Mouse (Mus musculus): ENCODE results near the gene Uck2.

Gene Uck2

DNA sequence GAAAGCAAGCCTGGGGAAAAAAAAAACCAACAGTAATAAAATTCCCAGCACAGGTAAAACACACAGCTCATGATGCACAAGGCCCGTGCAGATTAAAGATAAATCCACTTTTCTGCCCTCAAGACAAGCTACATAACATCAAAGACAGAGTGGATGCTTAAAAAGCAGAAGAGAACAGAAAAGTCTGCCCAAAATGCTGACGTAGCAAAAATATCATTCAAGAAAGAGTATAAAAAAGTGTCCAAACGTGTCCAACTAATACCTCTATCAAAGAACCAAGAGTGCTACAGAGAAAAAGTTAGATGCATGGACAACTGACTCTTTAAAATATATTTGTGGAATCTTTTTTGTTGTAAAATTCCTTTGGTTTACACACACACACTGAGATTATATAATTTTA lies 69.7 kb downstream of the Uck2 start:
- CTCF ChIA-PET, result no interaction called here

DNA sequence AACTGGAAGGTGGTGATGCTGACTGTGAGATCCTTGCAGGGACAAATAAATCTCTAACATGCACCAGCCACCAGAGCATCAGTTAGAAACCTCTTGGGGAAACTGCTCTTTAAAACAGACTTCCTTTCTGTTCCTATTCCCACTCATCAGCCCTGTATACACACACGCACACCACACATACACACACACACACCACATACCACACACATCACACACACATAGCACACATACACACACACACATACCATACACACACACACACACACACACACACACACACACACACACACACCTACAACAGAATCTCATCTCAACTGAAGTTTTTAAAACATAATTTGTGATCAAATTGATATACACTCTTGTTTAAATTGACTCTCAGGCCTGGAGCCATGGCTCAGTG lies 72.4 kb downstream of the Uck2 start:
- CTCF ChIA-PET, result interaction anchor here (1.0 to 1.3 kb wide), 2 partner anchors 9 to 124 kb away, joined by 3 to 4 read pairs; no protein-coding TSS in a partner anchor

DNA sequence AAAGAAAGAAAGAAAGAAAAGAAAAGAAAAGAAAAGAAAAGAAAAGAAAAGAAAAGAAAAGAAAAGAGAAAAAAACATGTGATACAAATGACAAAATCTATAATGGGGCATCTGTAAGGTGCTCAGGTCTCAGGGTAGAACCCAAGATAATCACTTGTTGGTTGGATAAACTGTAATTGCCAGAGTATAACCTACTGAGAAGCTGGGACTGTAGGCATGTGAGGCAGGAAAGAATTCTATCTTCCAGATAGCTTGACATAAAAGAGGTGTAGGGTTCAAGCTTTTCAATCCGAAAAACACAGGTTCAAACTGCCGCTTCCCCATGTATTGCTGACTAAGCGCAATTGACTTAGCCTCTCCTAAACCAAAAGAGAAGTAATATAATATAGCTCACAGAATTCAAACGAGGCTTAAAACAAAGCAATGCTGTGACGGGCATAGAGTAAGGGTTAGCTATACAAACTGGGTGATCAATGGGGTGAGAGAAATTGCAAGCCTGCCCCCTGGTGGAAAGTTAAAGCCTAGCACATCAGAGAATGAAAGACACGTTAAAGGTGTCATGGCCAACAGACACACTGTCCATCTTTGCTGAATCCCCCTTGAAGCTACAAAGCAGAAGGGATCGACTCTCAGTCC lies 73.0 kb downstream of the Uck2 start:
- CTCF ChIA-PET, result interaction anchor here (1.0 to 1.3 kb wide), 2 partner anchors 9 to 125 kb away, joined by 3 to 4 read pairs; no protein-coding TSS in a partner anchor

DNA sequence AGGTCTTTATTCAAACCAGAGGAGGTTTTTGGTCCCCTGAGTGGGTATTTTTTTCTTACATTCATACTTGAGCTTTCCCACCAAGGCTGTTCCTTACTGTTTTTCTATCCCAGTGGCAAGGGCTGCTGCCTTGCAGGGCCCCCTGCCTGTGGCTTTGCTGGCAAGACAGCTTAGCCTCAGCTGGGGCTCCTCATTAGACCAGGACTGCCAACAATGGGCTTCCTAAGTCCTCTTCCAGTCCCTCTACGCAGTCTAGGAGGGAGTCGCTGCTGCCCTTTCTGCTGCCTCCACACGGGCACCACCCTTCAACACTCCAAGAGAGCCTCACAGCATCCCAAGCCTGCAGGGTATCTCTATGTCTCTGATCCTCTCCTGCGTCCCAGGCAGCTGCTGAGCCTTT lies 76.3 kb downstream of the Uck2 start:
- CTCF ChIA-PET, result no interaction called here

DNA sequence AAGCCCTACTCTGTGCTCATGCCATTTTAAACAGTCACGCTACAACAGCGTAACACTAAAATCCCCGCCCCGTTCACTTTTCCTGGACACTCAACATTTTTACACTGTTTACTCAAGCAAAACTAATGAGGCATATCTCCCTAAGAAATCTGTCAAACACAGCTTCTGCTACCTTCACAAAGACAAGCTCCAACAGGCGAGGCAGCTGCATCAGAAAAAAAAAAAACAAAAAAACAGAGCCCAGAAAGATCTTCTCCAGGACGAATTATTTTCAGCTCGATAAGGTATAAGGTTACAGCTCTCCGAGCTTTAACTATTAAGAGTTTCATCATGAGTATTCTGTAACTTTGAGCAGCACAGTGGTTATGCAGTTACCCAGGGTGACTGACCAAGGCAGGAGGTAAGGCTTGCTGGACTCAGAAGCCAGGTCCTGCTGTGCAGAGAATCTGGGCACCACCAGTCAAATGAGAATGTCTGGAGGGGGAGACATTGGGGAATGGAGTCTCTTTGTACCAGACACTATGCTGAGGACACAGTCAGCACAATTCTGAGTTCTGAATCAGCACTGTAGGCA lies 79.9 kb downstream of the Uck2 start:
- CTCF ChIA-PET, result no interaction called here

DNA sequence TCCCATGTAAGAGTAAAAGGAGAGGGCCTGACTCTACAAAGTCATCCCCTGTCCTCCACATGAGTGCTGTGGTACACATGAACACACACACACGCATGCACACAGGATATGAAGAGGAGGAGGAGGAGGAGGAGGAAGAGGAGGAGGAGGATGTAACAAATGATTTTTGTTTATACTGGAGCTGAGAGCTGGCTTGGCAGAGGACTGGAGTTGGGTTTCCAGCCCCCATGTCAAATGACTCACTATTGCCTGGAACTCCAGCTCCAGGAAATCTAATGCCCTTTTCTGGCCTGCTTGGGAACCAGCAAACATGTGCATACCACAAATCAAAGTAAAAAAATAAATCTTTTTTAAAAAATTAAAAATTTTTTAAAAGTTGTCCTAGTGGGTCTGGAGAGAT lies 80.7 kb downstream of the Uck2 start:
- CTCF ChIA-PET, result no interaction called here

DNA sequence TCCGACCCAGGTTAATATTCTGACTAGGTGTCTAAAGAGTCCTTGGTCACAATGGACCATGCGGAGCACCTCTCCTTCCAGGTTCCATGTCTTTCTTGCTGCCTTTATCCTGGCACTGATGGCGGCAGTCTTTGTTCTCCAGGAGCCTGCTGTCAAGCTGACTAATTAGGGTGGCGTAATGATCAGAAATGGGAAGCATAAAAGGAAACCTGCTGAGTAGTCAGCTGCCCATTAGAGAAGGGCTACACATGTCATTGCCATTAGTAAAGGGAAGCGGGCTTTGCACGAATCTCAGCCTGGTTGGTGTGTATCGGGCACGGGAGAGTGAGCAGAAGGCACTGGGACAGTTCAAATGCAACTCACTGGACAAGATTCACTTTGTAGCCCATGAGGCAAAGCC lies 90.4 kb downstream of the Uck2 start:
- CTCF ChIA-PET, result no interaction called here

DNA sequence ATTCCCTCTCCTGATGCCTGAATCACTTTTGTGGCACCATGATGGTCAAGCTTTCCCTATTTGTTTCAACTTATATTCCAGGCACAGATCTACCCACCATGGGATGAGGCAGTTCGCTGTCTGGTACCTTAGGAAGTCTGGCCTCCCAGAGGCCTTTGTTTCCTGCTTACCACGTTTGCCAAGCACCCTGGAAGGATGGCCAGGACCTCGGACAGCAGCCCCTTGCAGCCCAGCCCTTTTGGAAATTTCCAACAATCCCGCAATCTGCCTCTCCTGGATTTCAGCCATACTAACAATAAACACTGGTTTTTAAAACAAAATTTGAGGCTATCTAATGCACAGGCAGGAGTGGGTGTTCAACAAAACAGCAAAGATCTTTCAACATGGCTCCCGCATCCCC lies 97.3 kb downstream of the Uck2 start:
- CTCF ChIA-PET, result no interaction called here

DNA sequence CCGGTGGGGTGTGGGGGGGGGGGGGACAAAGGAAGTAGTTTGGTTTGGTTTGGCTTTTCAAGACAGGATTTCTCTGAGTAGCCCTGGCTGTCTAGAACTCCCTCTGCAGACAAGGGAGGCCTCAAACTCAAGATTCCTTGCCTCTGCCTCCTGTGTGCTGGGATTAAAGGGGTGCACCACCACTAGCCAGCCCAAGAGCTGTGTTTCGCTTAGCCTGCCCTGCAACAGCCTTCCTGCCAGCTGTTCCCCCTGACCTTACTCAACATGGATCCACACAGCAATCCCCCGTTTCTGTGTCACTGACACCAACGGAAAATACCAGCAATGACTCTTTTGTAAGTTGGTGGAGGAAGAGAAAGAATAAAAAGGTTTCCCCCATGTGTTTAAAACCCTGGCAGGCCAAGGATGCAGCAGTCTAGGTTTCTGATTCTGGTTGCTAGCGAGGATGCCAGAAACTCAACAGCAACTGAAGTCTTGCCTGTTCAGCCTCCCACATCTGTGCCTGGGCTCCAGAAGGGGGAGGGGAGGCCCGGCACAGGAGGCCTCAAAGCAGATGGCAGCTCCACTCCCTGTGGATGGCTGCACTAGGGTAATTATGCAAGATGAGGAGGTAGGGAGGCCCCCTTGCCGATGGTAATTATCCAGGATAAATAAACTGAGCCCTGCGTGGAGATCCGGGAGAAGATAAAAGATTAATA lies 103.1 kb downstream of the Uck2 start:
- CTCF ChIA-PET, result no interaction called here
